Mouse (Mus musculus) right cerebral cortex, postnatal 25 days (tissue): ENCODE measurements around the gene Olfr782.
"Not testable (repeated sequence)": the region's sequence is repeated elsewhere in the genome, so short reads cannot be mapped to it uniquely, and the experiment has no call there.

Experiments used
- DNase-seq: peaks from one replicate; pipeline ENCODE4 v3.0.0; 2022

Olfr782 gene

DNA sequence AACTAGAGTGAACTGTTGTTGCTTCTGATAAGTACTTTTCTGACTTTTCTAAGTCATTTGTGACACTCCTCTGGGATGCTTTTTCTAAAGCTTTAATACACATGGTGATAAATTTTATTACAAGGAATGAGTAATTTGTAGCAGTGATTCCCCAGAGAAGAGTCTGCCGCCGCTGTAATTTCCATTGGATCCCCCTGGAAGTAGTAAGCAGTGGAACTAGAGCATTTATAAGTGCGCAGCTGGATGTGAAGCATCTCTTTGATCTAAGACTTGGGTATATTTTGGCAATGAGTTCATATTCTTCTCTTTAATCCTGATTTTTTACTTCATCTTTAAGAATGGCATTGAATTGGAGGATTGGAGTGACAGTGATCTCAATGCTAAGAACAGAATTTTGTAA lies at the start of gene Olfr782:
TSS of gene Olfr782 (plus strand) at position 301 of the 400 bp plus-strand sequence.
- DNase-seq: no peak

- not testable (repeated sequence) for DNase-seq
These were observed 35.7 kb upstream of the Olfr782 start for GRCm38 (mm10) chr10:129312973-129313372.

GRCm38 (mm10) chr10:129313521-129313920 lies 35.1 kb upstream of the Olfr782 start:
- DNase-seq: not testable (repeated sequence)

DNA sequence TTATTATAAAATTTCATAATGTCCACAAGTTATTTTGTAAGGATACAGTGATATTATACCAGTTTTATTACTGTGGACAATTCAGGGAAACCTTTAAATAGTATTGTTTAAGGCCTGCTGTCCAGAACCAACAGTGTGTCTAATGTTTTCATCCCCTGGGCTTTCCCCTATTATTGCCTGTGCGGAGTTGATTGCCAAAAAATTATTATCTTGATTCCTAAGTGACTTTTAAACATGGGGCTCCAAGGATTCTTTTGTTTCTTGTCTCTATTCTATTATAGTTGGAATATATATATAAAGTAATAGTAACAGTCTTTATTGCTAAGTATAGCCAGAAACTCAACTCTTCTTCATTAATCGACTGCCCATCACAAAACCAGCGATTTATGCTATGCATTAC lies 30.8 kb upstream of the Olfr782 start, which contains the start of gene Olfr780:
TSS of gene Olfr780 (plus strand) at position 301 of the 400 bp plus-strand sequence.
- DNase-seq: no peak

DNA sequence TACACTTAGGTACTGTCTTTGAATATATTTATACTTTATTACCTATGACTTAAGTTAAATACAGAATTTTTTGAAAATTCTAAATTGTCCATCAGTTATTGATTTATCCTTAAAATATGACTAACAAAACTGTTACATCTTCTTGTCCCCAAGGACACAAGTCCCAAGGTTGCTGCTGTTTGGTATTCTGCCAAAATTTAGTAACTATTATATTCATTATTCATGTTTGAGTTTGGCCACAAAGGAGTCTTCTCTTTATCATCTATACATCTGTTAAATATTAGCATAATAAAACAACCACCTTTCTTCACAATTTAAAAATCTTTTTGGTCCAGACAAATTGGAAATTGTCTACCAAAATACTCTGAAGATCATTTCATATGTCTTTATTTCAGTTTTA lies 20.1 kb upstream of the Olfr782 start, which contains the start of gene Olfr781:
TSS of gene Olfr781 (plus strand) at position 301 of the 400 bp plus-strand sequence.
- DNase-seq: no peak

DNA sequence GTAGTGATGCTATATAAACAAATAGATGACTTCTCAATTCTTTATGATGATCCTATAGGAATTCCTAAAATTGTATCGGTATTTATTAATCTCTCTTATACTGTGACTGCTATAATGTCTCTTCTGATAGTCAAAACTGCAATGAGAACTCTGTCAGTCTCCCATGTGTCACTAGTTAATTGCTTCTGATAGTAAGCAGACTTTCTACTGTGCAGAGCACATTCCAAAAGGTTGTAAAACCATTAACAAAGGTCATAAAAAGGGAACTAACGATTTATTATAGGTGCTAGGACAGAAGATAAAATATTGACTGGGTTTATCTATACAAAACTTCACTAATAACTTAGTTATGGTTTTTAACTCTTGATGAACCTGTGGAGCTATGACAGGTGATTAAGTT lies 3.8 kb downstream of the Olfr782 start:
- not testable (repeated sequence) for DNase-seq

DNA sequence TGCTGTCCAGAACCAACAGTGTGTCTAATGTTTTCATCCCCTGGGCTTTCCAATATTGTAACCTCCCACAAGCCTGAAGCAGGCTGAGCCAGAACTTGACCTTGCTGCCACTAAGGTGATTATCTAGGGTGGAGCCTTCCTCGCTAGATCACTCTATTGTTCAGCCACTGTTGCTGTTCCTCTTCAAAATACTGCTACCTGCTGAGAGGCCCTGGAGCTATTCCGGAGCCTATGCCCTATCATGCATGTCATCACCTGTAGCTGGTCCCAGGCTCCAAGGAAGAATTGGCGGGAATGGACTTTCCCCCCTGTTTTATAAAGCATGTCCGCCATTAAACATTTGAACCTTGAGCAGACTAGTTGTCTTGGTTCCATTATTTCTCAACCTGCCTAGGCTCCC lies 7.8 kb downstream of the Olfr782 start:
- DNase-seq: not testable (repeated sequence)

DNA sequence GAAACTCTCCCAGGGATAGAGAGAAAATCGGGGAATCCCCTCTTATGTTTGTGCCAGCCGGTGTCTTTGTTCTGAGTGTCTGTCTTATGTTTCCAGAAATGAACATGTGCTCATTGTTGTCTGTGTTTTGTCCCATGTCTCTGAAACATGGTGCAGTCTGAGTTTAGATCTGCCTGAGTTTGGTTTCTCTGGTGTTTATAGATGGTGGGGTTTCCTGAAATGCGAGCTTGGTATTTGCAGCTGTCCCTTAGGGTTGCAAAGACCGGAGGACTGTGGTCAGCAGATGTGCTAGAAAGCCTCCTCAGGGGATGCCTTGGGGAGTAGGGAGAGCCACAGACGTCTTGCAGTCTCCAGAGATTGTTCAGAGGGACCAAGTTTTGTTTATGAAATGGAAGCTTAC lies 8.7 kb downstream of the Olfr782 start:
- DNase-seq: no peak

GRCm38 (mm10) chr10:129374051-129374450 lies 25.4 kb downstream of the Olfr782 start:
- DNase-seq: not testable (repeated sequence)

DNA sequence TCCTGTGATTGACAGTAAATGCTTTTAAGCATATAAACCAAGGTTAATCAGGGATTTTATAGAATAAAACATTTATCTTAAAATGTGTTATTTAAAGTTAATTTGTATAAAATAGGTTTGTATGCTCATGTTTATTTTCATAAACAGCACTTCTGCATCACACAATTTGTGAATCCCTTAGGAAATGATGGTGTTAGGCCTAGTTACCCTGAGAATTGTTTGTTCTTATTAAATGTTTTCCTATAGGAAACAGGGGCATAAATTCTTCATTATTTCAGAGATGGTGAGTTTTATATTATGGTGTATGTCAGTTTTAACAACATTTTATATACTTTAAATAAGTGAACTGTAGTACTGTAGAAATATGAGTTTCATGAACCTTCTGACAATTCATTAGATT lies 35.1 kb downstream of the Olfr782 start, which contains the start of gene Olfr784:
TSS of gene Olfr784 (plus strand) at position 301 of the 400 bp plus-strand sequence.
- DNase-seq: no peak

DNA sequence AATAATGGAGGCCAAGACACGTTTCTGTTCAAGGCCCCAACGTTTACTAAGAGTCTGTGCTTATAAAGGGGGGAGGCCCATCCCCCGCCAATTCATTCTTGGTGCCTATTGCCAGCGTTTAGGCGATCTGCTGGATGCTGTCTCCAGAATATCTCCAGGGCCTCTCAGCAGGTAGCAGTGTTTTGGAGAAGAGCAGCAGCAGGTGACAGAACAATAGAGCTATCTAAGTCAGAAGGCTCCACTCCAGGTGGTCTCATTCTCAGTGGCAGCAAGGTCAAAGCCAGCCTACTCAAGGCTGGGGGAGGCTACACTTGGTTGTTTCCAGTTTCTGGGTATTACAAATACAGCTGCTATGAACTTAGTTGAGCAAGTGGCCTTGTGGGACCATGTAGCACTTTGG lies 52.2 kb downstream of the Olfr782 start:
- no peak for DNase-seq
